Mouse (Mus musculus) stomach, postnatal 0 days (tissue): Measurements from ENCODE around the gene Ap4s1.

Experiments used
- CTCF ChIP-seq: IDR thresholded peaks from 2 replicates; pipeline ENCODE4 v1.5.1; 2016; ENCODE audit warnings: antibody characterized with exemption, low read depth, mild to moderate bottlenecking, moderate library complexity
- EP300 ChIP-seq: optimal IDR thresholded peaks from 2 replicates; pipeline ENCODE3; 2016; ENCODE audit warnings: antibody characterized with exemption

DNA sequence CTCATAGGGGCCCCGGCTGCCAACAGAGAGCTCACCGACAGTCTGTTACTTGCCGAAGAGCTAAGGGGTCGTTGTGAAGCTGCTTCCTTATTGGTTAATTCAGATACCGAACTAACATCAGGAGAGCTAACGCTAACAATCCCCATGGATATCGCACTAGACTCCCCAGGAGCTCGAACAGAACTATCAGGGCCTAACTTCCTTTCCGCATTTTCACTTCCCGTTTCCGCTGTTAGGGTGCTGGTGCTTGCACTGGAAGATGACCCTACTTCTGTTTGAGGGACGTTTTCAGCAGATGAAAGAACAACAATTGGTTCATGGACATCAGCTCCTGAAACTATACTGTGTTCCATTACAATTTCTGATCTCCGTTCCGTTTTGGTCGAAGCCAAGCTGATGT is 77.9 kb downstream of the Ap4s1 start:
- no peak for TF ChIP-seq CTCF
- TF ChIP-seq EP300: no peak
